Mouse (Mus musculus) embryo, embryonic 11 days (tissue): ENCODE data around the gene Adarb2.

Experiments used
- DNase-seq: peaks from one replicate; pipeline ENCODE4 v3.0.0-alpha.2; 2015

The Adarb2 gene

DNA sequence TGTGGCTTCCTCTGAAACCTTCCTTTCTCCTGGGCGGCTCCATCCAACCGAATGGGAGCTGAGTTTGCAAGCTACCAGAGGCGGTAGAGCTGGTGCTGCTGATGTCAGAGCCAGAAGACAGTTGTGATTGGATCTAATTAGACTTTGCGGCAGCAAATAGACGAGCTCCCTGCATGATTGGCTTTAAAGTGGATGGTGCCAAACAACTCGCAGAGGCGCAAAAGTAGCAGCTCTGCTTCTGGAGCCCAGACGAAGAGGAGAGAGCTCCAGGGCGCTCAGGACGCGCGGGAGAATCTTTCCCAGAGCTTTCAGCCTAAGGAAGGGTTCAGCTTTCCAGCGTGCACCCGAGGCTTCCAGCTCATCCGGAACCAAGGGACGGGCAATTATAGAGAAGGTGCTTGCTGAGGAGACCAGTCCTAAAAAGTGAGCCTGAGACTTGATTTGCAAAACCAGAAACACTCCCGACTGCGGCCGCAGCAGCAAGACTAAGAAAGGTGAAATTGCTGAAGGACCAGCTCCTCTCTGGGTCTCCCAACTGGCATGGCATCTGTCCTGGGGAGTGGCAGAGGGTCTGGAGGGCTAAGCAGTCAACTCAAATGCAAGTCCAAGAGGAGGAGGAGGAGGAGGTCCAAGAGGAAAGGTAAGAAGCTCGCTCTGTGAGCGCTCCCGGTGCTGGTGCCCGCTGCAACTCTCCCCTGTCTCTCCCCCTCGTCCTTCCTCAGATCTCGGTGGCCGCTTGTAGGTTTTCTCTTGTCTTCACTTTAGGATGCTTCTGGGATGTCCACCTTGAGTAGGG lies at the start of gene Adarb2:
Gene Adarb2 (plus strand): TSS at position 186 of the 796 bp plus-strand sequence.
- peak; percentile 80 for DNase-seq

DNA sequence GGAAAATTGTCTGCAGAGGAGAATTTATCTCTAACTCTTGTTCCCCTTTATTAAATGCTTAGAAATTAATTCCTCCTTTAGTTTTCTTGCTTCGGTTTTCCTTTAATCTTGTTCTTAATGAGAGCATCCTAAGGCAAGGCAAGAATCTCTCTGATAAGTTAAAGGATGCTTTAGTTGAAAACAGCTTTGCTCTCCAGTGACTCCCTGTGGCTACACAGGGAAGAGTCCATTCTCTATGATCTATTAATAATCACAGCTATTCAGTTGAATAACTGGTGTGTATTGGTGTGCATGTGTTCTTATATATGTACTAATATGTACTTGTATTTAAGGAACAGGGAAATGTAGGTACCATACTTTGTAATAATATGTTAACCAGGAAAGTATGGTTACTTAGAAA lies 28.9 kb upstream of the Adarb2 start:
- peak; percentile 14 for DNase-seq

DNA sequence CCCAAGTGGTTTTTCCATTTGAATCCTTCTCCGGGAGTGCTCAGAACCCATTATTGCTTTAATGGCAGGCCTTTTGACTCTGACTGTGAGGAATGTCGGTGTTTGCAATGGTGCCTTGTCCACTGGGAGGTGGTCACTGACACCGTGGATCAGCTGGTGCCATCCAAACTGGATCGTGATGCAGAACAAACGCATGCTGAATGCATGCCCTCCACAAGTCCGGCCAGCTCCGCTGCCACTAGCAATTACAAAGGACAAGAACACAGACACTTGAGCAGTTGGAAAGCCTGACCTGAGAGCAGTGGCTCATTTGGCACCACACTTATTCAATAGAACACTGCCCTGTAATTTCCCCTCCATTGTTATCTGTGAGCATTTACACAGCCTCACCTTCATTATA lies 10.7 kb upstream of the Adarb2 start:
- no peak for DNase-seq

DNA sequence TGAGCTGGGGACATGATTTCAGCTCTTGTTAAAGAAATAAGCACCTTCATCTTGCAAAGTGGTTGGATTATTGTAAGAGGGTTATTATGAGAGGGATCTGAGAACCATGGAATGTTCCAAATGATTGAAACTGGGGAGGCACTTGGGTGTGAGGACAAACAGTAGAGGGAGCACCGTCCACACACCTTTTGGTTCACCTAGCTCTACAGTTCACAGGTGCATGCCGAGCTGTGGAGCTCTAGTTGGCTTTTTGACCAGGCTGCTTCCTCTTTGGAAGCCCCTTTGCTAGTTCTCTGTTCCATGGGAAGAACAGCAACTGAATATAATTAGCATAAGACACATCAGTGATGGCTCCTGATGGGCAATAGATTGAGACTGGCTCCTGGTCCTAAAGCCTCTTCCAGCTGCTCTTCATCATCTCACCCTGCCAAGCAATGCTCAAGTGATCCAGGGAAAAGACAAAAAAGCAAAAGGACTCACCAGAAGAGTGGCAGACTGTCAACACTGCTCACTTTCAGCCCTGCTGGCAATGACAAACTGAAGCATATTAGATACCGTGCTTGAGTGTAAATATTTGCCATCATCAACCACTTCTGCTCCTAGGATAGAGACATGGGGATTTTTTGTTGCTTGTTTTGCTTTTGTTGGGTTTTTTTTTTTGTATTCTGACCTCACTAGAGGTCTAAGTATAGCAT lies 3.3 kb upstream of the Adarb2 start:
- no peak for DNase-seq

DNA sequence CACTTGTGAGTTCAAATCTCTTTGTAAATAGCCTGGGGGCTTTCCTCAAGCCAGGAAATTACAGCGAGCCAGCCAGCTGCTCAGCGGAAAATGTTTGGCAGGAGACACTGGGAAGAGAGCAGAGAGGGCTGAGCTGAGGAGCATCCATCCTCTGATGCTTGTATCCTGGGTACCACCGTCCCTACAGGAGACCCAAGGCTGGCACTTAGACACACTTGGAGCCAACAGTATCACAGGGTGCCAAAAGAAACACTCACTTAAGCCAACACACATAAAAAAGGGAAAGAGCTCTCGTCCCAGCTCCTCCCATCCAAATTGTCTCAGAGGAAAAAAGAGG lies 779 bp downstream of the Adarb2 start:
- no peak for DNase-seq

DNA sequence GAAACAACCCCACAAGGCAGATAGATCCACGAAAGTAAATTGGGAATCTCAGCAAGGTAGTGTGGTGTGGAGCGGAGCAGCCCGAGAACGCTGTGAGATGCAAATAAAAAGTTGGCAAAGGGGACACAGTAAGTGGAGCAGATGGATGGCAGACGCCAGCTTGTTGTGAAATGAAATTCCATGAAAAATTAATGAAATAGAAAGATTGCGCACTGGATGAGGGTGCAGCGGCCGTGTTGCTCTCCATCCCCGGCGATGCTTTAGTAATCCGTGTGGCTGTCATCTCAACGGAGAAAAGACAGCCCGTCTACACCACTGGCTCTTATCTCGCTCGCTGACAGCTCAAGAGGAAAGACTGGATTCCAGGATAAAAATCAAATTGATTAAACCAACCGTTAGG lies 4.7 kb downstream of the Adarb2 start:
- DNase-seq = no peak

DNA sequence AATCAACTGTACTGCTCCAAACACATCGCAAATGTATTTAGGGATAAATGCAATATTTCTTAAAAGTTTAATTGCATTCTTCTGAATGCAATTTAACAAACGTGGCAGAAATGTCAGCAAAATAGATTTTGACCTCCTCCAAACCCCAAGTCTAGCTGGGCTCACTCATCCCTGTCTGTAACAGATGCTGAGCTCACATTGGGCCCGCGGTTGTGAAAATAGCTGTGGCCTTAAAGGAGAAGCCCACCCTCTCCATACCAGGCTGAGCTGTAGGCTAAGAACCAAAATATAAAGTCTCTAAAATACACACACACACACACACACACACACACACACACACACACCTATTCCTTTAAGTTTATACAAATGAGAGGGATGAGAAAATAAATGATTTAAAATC lies 8.1 kb downstream of the Adarb2 start:
- no peak for DNase-seq

DNA sequence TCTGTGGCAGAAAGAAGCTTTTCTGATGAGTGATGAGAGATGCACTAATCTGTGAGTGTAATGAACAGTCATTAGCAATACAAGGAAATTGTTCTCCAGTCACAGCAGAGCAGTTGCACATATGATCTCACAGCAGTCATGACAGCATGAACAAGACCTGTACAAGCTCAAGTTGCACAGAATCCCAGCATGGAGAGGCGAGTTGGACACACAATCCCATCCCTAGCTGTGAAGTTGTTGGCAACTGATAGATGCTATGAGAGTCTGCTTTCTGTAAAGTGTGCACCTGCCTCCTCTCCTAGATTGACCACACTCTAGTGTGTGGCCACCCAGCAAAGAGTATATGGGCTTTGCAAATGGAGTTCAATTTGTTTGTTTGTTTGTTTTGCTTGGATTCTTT lies 36.2 kb downstream of the Adarb2 start:
- no peak for DNase-seq

DNA sequence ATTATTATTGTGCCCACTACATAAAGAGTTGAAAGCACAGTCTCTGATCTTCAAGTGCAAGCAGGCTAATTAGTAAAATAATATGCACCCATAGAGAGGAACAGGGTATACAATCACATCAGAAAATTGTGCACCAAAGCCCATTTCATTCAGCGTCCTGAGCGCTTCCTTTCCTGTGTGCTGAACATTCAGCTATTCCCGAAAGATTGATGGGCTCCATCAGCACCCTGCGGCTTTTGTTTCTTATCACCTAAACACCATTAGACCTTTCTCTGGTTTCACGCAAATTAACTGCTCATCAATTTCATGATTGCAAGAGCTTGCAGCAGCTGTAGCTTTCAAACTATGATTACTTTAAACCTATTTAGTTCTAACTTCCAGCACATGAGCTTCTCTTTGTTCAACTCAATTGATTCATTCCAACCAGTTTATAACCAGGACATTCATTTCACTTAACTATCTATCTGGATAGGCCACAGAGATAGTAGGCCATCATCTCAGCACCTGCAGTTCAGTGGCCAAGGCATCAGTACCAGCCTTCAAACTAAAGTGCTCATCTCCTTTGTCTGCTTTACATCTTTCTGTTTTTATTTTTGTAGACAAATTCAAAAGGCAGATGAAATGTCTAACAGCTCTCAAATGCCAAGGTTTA lies 45.5 kb downstream of the Adarb2 start:
- DNase-seq = peak; percentile 15

DNA sequence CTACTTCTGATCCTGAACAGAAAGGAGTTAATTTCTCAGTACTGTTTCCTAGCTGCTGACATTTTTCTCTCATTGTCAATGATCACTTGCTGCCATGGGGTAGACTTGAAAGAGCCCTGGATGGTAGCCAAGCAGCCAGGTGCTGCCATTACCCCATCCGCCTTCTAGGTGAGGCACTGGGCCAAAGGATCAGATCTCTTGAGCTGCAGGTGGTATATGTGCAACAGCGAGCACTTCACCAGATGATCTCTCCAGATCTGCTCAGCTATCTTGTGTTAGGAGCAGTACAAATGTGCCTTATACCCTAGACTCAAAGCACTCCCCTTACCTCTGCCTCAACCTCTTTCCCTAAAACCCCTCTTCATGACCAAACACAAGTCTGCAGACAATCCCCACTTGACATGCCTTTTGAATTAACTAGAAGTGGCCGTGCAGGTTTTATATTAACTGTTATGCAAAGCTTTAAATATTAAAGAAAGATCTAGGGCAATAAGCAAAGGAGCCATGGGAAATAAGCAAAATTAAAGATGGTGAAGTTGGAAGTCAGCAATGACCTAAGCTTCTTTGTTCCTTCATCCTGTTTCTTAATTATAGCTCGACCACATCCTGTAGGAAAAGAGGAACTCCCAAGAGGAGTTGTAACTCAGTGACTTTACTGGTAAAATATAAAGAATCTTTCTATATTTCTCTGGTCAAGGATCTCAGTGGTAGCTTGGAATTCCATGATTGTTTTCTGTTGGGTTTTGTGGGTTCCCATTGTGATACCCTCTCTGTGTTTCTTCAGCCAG lies 69.7 kb downstream of the Adarb2 start:
- no peak for DNase-seq

DNA sequence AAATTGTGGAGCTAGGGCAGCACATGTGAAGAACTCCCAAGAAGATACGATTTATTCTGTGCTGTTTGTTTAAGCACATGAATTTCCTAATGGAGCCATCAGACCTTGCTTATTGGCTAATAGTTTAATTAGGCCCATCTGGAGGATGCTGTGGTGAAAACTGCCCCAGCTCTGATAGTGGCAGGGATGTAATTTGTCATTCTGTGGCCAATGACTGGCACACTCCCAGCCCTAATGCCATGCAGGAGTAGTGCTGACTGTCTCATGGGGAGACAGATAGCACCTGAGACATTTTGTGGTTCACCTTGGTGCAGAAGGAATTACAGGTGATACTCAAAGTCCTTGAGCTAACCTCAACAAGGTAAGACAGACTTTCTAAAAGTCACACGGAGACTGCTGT lies 80.5 kb downstream of the Adarb2 start:
- no peak for DNase-seq

DNA sequence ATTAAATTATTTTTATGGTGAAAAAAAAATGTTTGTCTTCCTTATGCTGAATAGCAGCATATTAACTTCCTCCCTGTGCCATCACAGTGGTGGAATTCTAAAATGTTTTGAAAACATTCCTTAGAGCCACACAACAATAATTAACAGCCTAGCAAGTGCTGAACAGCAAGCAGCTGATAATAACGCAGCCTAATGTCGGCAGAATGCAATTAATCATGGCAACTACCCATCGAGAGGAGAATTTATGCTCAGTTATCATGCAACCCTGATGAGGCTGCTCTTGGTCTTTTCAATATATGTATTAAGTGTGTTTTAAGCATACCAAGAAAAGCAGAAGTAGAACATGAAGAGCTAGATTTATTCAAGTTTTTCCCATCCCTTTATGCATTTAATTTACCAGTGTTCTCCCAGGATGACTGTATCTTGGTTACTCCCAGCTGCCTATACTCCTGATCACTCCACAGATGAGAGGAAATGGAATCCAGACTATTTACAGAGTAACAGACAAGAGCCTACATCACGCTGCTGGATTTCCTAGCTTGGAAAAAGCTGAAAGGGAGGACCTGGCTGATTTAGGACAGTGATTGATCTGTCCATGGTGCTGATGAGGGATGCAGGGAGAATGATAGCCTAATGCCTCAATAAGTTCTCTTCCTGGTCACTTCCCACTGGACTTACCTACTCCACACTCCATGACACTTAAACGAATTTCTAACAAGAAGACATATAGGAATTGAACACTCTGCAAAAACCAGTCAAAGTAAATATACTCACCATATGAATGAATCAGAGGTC lies 113.9 kb downstream of the Adarb2 start:
- DNase-seq = peak; percentile 66

DNA sequence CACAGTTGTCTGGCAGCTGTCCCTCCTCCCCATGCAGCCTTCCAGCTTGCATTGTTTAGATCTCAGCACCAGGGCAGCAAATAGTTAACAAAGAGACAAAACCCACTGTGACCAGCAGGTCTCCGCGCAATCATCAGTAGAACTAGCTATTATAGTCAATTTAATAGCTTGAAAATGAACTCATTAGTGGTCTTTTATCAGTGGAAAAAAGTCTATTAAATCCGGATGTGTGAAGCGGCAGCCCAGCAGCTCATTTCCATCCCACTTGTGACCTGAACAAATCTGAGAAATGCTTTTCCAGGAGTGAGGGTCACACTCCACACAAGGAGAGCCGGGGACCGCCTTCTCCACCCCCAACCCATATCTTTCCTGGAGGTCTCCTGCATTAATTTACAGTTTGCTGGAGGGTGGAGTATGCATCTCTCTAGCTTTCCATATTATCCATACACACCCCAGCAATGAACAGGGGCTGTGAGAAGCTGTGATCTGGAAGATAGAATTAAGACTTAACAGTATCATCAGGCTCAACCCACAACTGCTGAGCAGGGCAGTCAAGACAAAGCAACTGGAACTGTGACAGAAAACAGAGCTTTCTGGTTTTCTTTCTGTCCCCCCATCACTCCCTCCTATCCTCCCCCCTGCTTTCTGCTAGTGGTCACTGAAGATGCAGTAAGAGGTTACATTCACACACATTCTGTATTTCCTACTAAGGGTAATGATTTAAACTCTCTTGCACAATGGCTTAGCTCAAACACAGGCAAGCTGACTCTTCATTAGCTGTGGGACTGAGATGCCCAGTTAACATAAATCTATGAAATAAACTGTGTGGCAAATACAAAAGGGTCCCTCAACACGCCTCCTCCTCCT lies 131.2 kb downstream of the Adarb2 start:
- DNase-seq = peak; percentile 41

DNA sequence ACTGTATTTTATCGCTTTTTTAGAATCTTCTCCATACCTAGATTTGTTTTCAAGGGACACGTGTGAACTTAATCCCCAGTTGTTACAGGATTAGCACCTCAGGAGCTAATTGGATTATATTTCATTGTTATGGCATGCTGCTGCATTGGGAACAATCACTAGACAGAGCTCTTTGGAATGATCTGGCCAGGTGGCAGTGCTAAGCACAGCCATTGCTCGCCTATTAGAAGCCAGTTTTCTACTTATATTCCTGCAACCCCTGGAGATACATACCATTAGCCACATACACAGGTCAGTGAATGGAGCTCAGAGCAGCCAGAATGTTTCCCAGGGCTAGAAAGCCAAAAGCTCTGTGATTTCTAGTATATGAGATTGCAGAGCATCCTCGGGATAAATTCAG lies 131.9 kb downstream of the Adarb2 start:
- DNase-seq = no peak

DNA sequence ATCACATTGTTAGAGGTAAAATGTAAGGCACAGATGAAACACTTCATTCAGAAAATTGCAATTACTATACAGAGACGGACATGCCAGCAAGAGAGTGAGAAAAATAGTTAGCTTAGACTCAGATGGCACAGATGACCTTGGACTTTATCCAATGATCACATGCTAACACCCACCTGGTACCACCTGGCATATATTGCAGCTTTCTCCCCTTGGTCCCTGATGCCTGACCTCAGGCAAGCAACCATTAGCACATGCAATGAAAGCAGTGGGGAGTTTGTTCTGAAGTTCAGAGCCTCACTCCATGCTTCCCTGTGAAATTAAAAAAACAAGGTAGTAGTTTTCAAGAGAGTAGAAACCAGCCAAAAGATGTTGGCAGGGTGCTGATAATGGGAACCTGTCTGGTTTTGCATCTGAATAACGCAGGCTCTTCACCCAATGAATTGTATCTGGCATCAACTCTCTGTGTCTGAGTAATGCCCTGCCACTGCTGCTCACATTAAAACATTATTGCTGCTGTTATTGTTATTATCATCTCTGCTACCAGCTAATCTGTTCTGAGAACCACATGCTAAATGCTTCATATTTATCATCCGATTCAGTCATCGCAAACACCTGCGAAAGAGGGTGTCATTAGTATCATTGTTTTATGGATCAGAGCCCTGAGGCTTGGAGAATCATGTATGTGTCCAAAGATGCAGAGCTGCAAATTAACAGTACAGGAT lies 138.6 kb downstream of the Adarb2 start:
- no peak for DNase-seq

DNA sequence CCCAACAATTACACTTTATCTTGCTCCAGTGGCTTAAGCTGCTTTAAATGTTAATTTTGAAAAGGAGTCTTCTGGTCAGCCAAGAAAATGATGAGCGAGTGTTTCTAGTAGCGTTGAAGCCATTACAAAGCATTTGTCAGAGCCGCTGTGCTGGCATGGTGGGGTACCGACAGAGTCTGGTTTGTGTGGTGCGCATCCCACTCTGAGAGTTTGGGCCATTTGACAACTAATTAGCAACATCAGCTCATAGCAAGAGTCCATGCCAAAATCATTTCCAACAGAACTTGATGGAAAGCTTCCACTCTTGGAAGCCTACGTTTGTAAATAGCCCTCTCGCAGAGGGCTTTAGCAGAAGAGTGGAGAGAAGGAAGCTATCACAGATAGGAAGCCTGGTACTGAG lies 144.5 kb downstream of the Adarb2 start:
- no peak for DNase-seq

DNA sequence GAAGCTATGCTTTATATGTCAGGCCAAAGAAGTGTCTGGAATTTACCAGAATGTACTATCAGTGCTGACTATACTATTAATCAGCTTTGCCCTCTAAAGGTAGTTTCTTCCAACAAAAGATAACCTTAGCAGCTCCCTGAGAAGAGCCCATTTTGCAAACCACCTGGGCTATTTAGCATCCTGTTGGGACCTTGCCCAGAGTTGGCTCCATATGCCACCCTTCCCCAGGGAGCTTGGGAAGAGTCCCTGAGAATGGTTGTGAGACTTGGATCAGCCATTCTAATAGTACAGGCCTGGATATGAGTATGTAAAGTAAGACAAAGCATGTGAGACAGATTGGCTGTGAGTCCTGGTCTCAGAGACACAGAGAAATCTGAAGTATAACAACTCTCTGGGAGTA lies 149.7 kb downstream of the Adarb2 start:
- DNase-seq = no peak

DNA sequence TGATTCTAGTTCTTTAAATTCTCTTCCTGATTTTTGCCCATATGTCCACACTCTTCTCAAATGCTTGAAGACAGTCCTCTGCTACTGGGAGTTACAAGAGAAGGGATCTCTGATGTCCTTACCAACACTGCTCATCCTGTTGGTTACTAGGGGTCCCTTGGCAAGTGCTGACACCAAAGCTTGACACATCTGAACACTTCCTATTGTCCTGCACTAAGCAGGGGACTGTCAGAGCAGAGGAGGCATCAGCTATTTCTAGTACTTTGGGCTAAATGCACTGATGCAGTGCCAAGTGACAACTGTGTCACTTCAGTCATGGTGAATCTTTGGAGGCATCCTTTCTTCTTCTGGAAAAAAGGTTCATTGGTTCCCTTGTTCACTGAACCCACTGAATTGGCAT lies 150.3 kb downstream of the Adarb2 start:
- DNase-seq = no peak

DNA sequence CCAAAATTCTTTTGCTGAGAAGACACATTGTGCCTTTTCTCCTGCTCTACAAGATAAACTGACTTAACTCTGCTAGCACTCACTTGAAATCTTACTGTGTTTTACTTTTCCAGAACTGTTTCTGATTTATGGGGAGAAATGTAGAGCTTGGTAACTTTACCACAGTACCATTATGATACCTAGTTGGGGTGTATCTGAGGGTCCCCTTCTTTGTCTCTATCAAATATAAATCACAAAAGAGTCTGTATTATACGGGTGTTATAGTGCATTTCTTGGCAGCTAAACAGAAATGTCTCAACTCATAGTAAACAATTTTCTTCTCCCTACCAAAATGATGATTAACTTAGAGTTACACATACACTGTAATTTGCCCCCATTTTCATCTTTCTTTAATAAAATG lies 162.9 kb downstream of the Adarb2 start:
- DNase-seq = no peak

DNA sequence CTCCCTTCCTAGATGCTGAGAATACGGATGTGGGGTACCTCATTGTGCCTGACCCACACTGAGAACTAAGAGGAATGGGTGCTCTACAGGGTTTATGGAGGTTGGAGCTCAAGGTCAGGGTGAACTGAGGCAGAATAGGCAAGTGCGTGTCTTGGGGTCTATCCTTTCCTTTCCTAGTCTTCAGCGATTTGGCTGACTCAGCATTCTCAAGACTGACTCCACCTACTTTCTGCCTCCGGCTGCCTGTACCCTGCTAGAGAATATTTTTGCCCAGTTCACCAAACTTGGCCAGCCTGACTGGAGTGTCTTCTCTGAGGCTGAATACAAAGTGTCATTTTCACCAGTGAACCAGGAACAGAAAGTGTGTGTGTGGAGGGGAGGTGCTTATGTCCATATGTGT lies 163.4 kb downstream of the Adarb2 start:
- no peak for DNase-seq

DNA sequence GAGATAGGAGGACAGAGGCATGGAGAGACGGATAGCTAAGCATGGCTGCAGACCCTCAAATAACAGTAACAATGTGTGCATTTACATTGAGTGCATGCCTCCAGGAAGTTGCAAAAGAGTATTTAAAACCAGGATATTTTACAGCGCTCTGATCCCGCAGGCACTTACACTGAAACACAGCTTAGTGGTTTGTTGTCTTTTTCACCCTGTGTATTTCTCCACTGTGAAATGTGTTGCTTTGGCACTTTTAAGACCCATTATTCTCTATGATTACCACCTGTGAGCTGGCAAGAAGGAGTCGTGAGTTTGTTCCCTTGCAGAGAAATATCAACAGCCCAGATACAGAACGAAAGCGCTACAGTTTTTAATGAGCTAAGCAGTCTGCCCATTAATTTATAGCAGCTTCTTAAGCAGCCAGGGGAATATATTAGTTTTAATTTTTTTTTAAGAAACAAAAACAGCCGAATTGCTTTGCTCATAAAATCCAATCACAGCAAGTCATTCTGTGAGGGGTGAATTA lies 167.3 kb downstream of the Adarb2 start:
- DNase-seq = no peak
